Mouse (Mus musculus) midbrain, postnatal 0 days (tissue): ENCODE measurements at regions not wholly inside any gene's neighbourhood (a gene's known extent, or its start where the extent isn't known, plus 50 kb on each side); places are given as distances from the start of the nearest gene placed in this dataset.
A peak's percentile ranks its signal among the peaks of the same experiment; 100 is the strongest.

ENCODE experiments used
- ATAC-seq: fragments of 200-750 bp; cut with Nextera tagmentation; 2 replicates; pipeline ENCODE4 v1.8.0; 2017; ENCODE audit warnings: moderate number of reproducible peaks, mild to moderate bottlenecking, moderate TSS enrichment, moderate library complexity; ENCODE audit not compliant: low FRiP score
- DNase-seq: peaks from one replicate; pipeline ENCODE4 v3.0.0-alpha.2; 2015; ENCODE audit warnings: low spot score
- H3K27ac ChIP-seq: fragments of 300-500 bp; sonication (generic); 2 replicates; pipeline ENCODE4 v1.5.1; 2014; ENCODE audit warnings: low read depth, mild to moderate bottlenecking, low read length, mixed read lengths
- H3K27me3 ChIP-seq: fragments of 300-500 bp; sonication (generic); 2 replicates; pipeline ENCODE4 v1.6.1; 2014; ENCODE audit warnings: low read length, control low read depth, mixed read lengths; ENCODE audit not compliant: insufficient read depth
- H3K36me3 ChIP-seq: fragments of 300-500 bp; sonication (generic); 2 replicates; pipeline ENCODE4 v1.6.1; 2014; ENCODE audit warnings: low read length, control low read depth, mixed read lengths; ENCODE audit not compliant: insufficient read depth
- H3K4me1 ChIP-seq: fragments of 300-500 bp; sonication (generic); 2 replicates; pipeline ENCODE4 v1.6.1; 2014; ENCODE audit warnings: mild to moderate bottlenecking, control low read depth, antibody characterized with exemption, low read length, mixed read lengths; ENCODE audit not compliant: insufficient read depth
- H3K4me2 ChIP-seq: fragments of 300-500 bp; sonication (generic); 2 replicates; pipeline ENCODE4 v1.6.1; 2014; ENCODE audit warnings: low read depth, mild to moderate bottlenecking, low read length, mixed read lengths; ENCODE audit not compliant: poor library complexity, severe bottlenecking
- H3K4me3 ChIP-seq: fragments of 300-500 bp; sonication (generic); 2 replicates; pipeline ENCODE4 v1.5.1; 2014; ENCODE audit warnings: low read depth, mild to moderate bottlenecking, low read length, moderate library complexity
- H3K9ac ChIP-seq: fragments of 300-500 bp; sonication (generic); replicated peaks from 2 replicates; pipeline ENCODE4 v1.6.1; 2014; ENCODE audit warnings: mild to moderate bottlenecking, low read length, moderate library complexity, mixed read lengths; ENCODE audit not compliant: poor library complexity, severe bottlenecking
- H3K9me3 ChIP-seq: fragments of 300-500 bp; sonication (generic); 2 replicates; pipeline ENCODE4 v1.6.1; 2016; ENCODE audit warnings: low read length, control low read depth
- CTCF ChIP-seq: IDR thresholded peaks from 2 replicates; pipeline ENCODE4 v1.5.1; 2016; ENCODE audit warnings: antibody characterized with exemption, mild to moderate bottlenecking
- WGBS: fragments of 180-500 bp; shearing (Covaris S2); extraction: QIAGEN DNeasy Blood & Tissue Kit; methylation state at CpG from one replicate; pipeline ENCODE4 v1.1.7; 2014; 5-methylcytosine and 5-hydroxymethylcytosine counted together

DNA sequence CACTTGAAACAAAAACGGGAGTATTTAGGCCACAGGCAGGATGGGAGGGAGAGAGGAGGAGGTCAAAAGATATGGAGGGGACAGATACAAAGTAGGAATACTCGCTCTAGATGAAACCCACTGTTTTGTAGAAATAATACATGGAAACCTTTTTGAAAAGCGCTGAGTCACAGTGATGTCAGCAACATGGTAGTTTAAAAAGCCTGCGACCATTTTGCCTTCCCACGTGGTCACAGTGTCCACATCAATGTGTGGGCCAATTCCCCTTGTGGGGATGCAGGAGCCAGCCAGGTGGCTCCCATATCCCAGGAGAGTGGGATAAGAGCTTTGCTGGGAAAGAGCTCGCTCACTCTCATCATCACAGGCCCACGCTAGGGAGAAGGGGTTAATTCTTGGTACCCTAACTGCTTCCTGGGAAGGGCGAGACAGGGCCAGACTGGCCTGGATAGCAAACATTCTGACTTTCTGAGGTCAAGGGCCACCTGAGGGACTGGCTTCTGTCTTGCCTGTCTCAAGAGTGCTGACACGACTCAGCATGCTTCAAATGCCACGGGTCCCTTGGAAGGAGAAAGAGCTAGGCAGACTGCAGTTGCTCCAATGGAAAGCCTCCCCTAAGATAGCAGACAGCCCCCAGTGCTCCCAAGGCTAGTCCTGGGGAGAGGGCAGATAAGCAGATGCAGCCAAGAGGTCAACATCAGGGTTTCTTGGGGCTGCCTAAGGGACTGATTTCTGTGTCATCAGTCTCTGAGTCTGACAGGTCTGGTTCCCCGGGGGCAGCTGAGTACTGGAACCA lies 143.3 kb upstream of the Usp9x start:
- Histone ChIP-seq H3K4me1 (no peaks in the 10 kb centered on the region), H3K36me3 (no peaks in the 10 kb centered on the region), H3K4me2 (no peak overlapping the region), H3K27me3 (no peaks in the 10 kb centered on the region), H3K27ac (no peak overlapping the region), H3K9ac (no peak overlapping the region), H3K4me3 (no peak overlapping the region), H3K9me3 (no peaks in the 10 kb centered on the region)
- 65% methylated on average over 11 of the region's 11 CpGs for WGBS
- ATAC-seq (no peak), DNase-seq (no peak)
- TF ChIP-seq CTCF = no peak

DNA sequence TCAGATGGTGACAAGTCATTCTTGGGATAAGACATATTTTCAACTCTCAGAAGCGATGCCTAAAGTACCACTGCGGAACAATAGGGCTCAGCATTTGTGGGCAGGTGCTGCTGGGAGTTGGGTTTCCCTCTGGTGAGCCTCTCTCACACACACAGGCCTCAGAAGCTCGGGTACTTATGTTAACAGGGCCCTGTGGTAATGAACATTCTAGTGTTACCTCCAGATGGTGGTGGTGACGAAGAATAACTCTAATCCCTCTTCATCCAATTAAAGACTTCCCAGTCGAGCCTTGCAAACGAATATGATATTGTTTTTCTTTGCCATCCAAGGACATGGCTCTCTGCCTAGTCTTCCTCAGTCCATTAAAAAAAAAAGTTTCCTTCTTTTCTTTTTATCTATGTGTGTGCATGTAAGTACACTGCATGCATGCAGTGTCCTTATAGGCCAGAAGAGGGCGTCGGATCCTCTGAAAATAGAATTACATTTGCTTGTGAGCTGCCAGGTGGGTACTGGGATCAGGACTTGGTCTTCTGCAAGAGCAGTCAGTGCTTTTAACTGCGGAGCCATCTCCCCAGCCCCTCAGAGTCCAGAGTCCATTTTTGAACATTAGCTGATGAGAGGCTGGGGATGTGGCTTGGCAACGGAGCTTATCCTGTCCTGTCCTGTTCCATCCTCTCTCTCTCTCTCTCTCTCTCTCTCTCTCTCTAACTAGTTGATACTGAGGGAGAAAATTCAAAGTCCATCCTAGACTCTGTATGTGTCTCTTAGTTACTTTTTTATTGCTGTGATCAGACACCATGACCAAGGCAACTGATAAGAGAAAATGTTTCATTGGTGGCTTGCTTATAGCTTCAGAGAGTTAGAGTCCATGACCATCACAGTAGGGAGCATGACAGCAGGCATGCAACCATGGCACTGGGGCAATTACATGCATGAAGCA lies 146.3 kb upstream of the Usp9x start:
- H3K4me2 ChIP-seq = no peak overlapping the region
- no peak overlapping the region for H3K4me3 ChIP-seq
- 70% methylated on average over 10 of the region's 10 CpGs for WGBS
- no peak overlapping the region for H3K27ac ChIP-seq
- H3K27me3 ChIP-seq = no peaks in the 10 kb centered on the region
- H3K9ac ChIP-seq = no peak overlapping the region
- ATAC-seq (no peak), DNase-seq (no peak)
- H3K9me3 ChIP-seq = no peaks in the 10 kb centered on the region
- no peaks in the 10 kb centered on the region for H3K36me3 ChIP-seq
- TF ChIP-seq CTCF = peak; percentile 24
- H3K4me1 ChIP-seq = no peaks in the 10 kb centered on the region

DNA sequence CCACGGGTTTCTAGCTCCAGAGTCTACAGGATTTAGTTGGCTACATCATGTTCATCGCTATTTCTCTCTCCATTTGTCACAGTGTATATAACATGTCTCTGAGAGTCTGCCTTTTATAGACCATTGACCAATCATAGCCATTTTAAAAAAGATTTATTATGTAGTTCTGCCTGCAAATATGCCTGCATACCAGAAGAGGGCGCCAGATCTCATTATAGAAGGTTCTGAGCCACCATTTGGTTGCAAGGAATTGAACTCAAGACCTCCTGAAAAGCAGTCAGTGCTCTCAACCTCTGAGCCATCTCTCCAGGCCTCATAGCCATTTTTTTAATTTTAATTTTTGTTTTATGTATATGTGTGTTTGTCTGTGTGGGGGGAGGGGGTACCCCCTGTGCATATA lies 151.7 kb upstream of the Usp9x start:
- Histone ChIP-seq H3K27me3 (no peaks in the 10 kb centered on the region), H3K36me3 (no peaks in the 10 kb centered on the region), H3K9ac (no peak overlapping the region), H3K4me2 (no peak overlapping the region), H3K4me3 (no peak overlapping the region), H3K9me3 (no peaks in the 10 kb centered on the region), H3K4me1 (no peaks in the 10 kb centered on the region), H3K27ac (no peak overlapping the region)
- peak; percentile 22; the same call in 1 of the 2 replicates for TF ChIP-seq CTCF
- WGBS = 31% methylated on average over 3 of the region's 3 CpGs
- ATAC-seq = no peak
- no peak for DNase-seq

DNA sequence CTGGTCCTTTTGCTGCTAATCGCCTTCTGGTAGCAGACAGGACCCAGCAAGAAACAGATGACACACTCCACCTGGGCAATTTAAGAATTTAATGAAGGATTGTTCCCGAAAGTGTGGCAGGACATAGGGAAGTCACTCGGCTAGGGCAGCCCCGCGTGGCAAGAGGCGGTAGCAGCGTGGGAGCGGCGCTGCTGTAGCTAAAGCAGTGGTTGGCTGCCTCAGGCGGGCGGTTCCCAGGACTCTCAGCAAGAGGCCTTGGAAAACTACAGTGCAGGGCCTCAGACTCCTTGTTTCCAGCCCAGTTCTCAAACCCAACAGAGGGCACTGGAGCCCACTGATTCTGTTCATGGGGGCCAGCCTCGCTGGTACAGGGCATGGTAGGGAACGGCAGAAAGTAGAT lies 154.2 kb upstream of the Usp9x start:
- 29% methylated on average over 13 of the region's 13 CpGs for WGBS
- peak; percentile 49; the same call in 1 of the 2 replicates for ATAC-seq
- peak; percentile 34 for TF ChIP-seq CTCF

DNA sequence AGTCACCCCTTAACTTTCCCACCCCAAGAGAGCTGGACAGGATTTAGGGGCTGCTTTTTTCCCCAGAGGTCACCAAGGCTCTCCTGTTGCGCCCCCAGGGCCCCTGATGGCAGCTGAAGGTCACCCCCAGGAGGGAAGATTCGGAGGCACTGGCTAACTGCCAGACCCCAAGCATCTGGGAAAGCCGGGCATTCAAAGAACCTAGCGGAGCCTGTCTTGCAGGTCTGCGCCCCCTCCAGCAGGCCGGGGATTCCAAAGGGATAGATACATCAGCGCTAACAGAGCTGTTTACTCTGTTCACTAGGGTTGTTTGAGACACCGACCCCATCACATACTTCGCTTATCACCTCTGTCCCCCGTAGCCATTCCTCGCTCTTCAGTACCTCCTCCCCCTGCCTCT lies 154.6 kb upstream of the Usp9x start:
- 24% methylated on average over 11 of the region's 11 CpGs for WGBS
- Histone ChIP-seq H3K4me3 (no peak overlapping the region), H3K4me2 (peak overlapping the region; percentile 15; the same call in 1 of the 2 replicates), H3K36me3 (no peaks in the 10 kb centered on the region), H3K9me3 (no peaks in the 10 kb centered on the region), H3K4me1 (no peaks in the 10 kb centered on the region), H3K27me3 (no peaks in the 10 kb centered on the region), H3K27ac (no peak overlapping the region), H3K9ac (no peak overlapping the region)
- no peak for ATAC-seq
- TF ChIP-seq CTCF = no peak
- no peak for DNase-seq

More for the DNA sequence above, 154.2 kb upstream of the Usp9x start:
- H3K9me3 ChIP-seq = no peaks in the 10 kb centered on the region
- no peaks in the 10 kb centered on the region for H3K36me3 ChIP-seq
- no peak overlapping the region for H3K27ac ChIP-seq
- H3K4me2 ChIP-seq = peak overlapping the region; percentile 15; the same call in 1 of the 2 replicates
- no peak overlapping the region for H3K4me3 ChIP-seq
- H3K9ac ChIP-seq = no peak overlapping the region
- H3K27me3 ChIP-seq = no peaks in the 10 kb centered on the region
- no peaks in the 10 kb centered on the region for H3K4me1 ChIP-seq
- peak; percentile 21 for DNase-seq

DNA sequence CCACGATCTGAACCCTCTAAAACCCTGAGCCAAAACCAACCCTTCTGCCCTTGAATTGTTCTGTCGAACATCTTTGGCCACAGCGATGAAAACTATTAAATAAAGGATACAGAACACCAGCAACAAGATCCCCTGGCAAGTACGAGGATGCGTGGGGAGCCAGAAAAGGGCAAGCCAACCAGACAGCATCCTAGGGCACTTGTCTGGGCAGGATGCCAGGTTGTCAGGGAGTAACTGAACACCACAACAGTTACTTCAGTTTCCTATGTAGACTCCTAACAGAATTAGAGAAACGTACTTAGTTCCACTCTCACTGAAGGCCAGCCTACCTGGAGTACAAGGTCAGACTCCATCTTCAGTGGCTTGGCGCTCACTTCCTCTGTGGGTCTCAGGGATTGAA lies 138.4 kb upstream of the Med14 start:
- H3K36me3 ChIP-seq = no peaks in the 10 kb centered on the region
- H3K9me3 ChIP-seq = no peaks in the 10 kb centered on the region
- DNase-seq = no peak
- no peaks in the 10 kb centered on the region for H3K4me1 ChIP-seq
- H3K4me2 ChIP-seq = no peak overlapping the region
- WGBS = 76% methylated on average over 7 of the region's 7 CpGs
- H3K4me3 ChIP-seq = no peak overlapping the region
- no peak overlapping the region for H3K9ac ChIP-seq
- no peak for TF ChIP-seq CTCF
- no peak overlapping the region for H3K27ac ChIP-seq
- no peak for ATAC-seq
- H3K27me3 ChIP-seq = no peaks in the 10 kb centered on the region
